Mouse (Mus musculus): ENCODE results near the gene Itgb5.

The Itgb5 gene

GRCm38 (mm10) chr16:33904553-33904952 is 75.1 kb downstream of the Itgb5 start:
- DNase-seq (ENCODE audit: low read depth) = no peak

GRCm38 (mm10) chr16:33908239-33908638 is 78.8 kb downstream of the Itgb5 start:
- no peak for DNase-seq (ENCODE audit: low read depth)

- DNase-seq (ENCODE audit: low read depth) = no peak
These were observed 85.5 kb downstream of the Itgb5 start for GRCm38 (mm10) chr16:33914997-33915396.

GRCm38 (mm10) chr16:33916473-33917251 is 87.2 kb downstream of the Itgb5 start:
- no peak for DNase-seq (ENCODE audit: low read depth)

GRCm38 (mm10) chr16:33917390-33917789 is 87.9 kb downstream of the Itgb5 start:
- no peak for DNase-seq (ENCODE audit: low read depth)

- DNase-seq (ENCODE audit: low read depth) = no peak
These were observed 88.5 kb downstream of the Itgb5 start for GRCm38 (mm10) chr16:33917926-33918325.

- no peak for DNase-seq (ENCODE audit: low read depth)
These were observed 92.0 kb downstream of the Itgb5 start for GRCm38 (mm10) chr16:33921514-33921913.

- peak; percentile 11 for DNase-seq (ENCODE audit: low read depth)
These were observed 92.9 kb downstream of the Itgb5 start for GRCm38 (mm10) chr16:33922111-33923000.

- DNase-seq (ENCODE audit: low read depth) = no peak
These were observed 93.5 kb downstream of the Itgb5 start for GRCm38 (mm10) chr16:33923001-33923316.

- DNase-seq (ENCODE audit: low read depth) = peak; percentile 25
These were observed 94.3 kb downstream of the Itgb5 start for GRCm38 (mm10) chr16:33923758-33924157.

- DNase-seq (ENCODE audit: low read depth) = no peak
These were observed 97.9 kb downstream of the Itgb5 start for GRCm38 (mm10) chr16:33927263-33927824.

- no peak for DNase-seq (ENCODE audit: low read depth)
These were observed 99.5 kb downstream of the Itgb5 start for GRCm38 (mm10) chr16:33928788-33929462.

GRCm38 (mm10) chr16:33930785-33931184 is 101.3 kb downstream of the Itgb5 start:
- no peak for DNase-seq (ENCODE audit: low read depth)

GRCm38 (mm10) chr16:33931682-33932081 is 102.2 kb downstream of the Itgb5 start:
- no peak for DNase-seq (ENCODE audit: low read depth)

GRCm38 (mm10) chr16:33932126-33932525 is 102.7 kb downstream of the Itgb5 start:
- DNase-seq (ENCODE audit: low read depth) = no peak

- no peak for DNase-seq (ENCODE audit: low read depth)
These were observed 103.9 kb downstream of the Itgb5 start for GRCm38 (mm10) chr16:33933411-33933810.

GRCm38 (mm10) chr16:33934701-33935406 is 105.4 kb downstream of the Itgb5 start:
- DNase-seq (ENCODE audit: low read depth) = no peak

- no peak for DNase-seq (ENCODE audit: low read depth)
These were observed 105.9 kb downstream of the Itgb5 start for GRCm38 (mm10) chr16:33935407-33935785.

- DNase-seq (ENCODE audit: low read depth) = no peak
These were observed 107.4 kb downstream of the Itgb5 start for GRCm38 (mm10) chr16:33936885-33937284.

GRCm38 (mm10) chr16:33937567-33937966 is 108.1 kb downstream of the Itgb5 start:
- DNase-seq (ENCODE audit: low read depth) = no peak

- no peak for DNase-seq (ENCODE audit: low read depth)
These were observed 109.1 kb downstream of the Itgb5 start for GRCm38 (mm10) chr16:33938311-33939132.

All from c-Kit-positive CD71-positive TER-119-negative erythroid progenitor cells, embryonic 14.5 days (primary cell).